Mouse (Mus musculus) lung, adult 2 months (tissue): ENCODE results near the gene Arid3a.

ENCODE experiments used
- CTCF ChIP-seq: fragments of 200-500 bp; IDR thresholded peaks from 2 replicates; pipeline ENCODE4 v1.5.1; 2011; ENCODE audit warnings: mild to moderate bottlenecking, low read length, control low read depth; ENCODE audit not compliant: insufficient read depth
- POLR2A ChIP-seq: fragments of 200-500 bp; IDR thresholded peaks from 2 replicates; pipeline ENCODE4 v1.6.1; 2011; ENCODE audit warnings: low read depth, mild to moderate bottlenecking, control low read depth, low read length, borderline replicate concordance; ENCODE audit errors: extremely low read depth

DNA sequence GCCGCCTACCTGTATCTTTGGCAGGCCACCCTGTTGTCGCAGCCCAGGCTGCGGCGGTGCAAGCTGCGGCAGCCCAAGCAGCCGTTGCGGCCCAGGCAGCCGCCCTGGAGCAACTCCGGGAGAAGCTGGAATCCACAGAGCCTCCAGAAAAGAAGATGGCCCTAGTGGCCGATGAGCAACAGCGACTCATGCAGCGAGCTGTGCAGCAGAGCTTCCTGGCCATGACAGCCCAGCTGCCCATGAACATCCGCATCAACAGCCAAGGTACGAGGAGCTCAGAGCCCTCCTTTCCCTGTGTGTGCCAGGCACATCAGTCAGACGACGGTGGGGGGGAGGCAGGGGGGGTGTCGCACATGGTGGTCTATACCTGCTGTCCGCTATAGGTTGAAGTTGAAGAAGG is 23.8 kb downstream of the Arid3a start:
- TF ChIP-seq POLR2A = no peak
- TF ChIP-seq CTCF = no peak
